17 mouse cellular contexts compared by ENCODE assay signal in genomic region chr5:57807350-57807749, GRCm38 (mm10).
A peak's percentile ranks its signal among the peaks of the same experiment; 100 is the strongest.
DNase-seq lines count a peak whose midpoint lies in the region; ATAC-seq and TF ChIP-seq lines count a peak whose summit lies in the region.
"Had no signal": no experiment of that assay in that cellular context is flagged by ENCODE, and none has a peak within 500 bp of the region (broad histone marks: within the 10 kb centered on the region; RNA-seq: fewer than 3 reads in every experiment).

No protein-coding gene starts in this region.

- no peak overlapping the region for H3K4me2 ChIP-seq in stomach, postnatal 0 days (replicated peaks; ENCODE audit: low read depth)
- H3K4me2 ChIP-seq: intestine, embryonic 15.5 days; liver, embryonic 11.5 days had no signal

- no peaks in the 10 kb centered on the region for H3K9me3 ChIP-seq in stomach, postnatal 0 days (ENCODE audit: control insufficient read depth, low read length)
- H3K9me3 ChIP-seq: intestine, embryonic 15.5 days had no signal

- no peaks in the 10 kb centered on the region for H3K4me1 ChIP-seq in stomach, postnatal 0 days (replicated peaks; ENCODE audit: control insufficient read depth, insufficient read depth)
- H3K4me1 ChIP-seq: intestine, embryonic 15.5 days had no signal

- no peak overlapping the region for H3K9ac ChIP-seq in stomach, postnatal 0 days (ENCODE audit: low read length)
- H3K9ac ChIP-seq: intestine, embryonic 15.5 days had no signal

- no peaks in the 10 kb centered on the region for H3K36me3 ChIP-seq in stomach, postnatal 0 days (ENCODE audit: control insufficient read depth, insufficient read depth, low read length)
- H3K36me3 ChIP-seq: intestine, embryonic 15.5 days had no signal

- no peaks in the 10 kb centered on the region for H3K27me3 ChIP-seq in stomach, postnatal 0 days (ENCODE audit: control insufficient read depth, insufficient read depth, low read length)
- H3K27me3 ChIP-seq: intestine, embryonic 15.5 days; Patski had no signal

- intact Hi-C loops in heart, postnatal 10 days (cut with DNase I): no loop called here
- intact Hi-C loops in heart, postnatal 36 days (cut with DNase I): no loop called here

- no peak for ATAC-seq in stomach, postnatal 0 days (ENCODE audit: low FRiP score, low TSS enrichment)
- ATAC-seq: intestine, embryonic 15.5 days; Patski had no signal

- no peak overlapping the region for H3K27ac ChIP-seq in stomach, postnatal 0 days (replicated peaks)
- H3K27ac ChIP-seq: intestine, embryonic 15.5 days; kidney, postnatal 0 days had no signal

- DNase-seq in heart, postnatal 10 days: peak; percentile 26 to 46
- no peak for DNase-seq in heart, postnatal 36 days
- DNase-seq in ovary, postnatal 10 days (ENCODE audit: low spot score): peak; percentile 4
- DNase-seq in ovary, adult 18-20 months (ENCODE audit: low spot score): no peak
- DNase-seq in gastrocnemius, postnatal 10 days: peak; percentile 38
- peak; percentile 5 for DNase-seq in ovary, postnatal 36 days (ENCODE audit: low spot score)
- no peak for DNase-seq in cerebellum, adult 11 months
- no peak for DNase-seq in stomach, postnatal 0 days (ENCODE audit: low spot score)
- DNase-seq: cerebellum, adult 9-10 months; layer of hippocampus, adult 9-11 months; right cerebral cortex, adult 18-20 months; thymus, postnatal 36 days had no signal

- TF ChIP-seq EP300 in stomach, postnatal 0 days (optimal IDR thresholded peaks at IDR 0.05): no peak

- H3K4me3 ChIP-seq in stomach, postnatal 0 days (ENCODE audit: low read depth, low read length): no peak overlapping the region
- H3K4me3 ChIP-seq: erythroblast, embryonic 14.5 days; intestine, embryonic 15.5 days had no signal

- WGBS in stomach, postnatal 0 days: 53% methylated on average over 2 of the region's 2 CpGs

- TF ChIP-seq CTCF in stomach, postnatal 0 days (IDR thresholded peaks at IDR 0.05; ENCODE audit: low read depth): no peak

Comparison
In these comparisons a context has a peak if more than half of its experiments do, and no peak if none do; other contexts are left out.
1. DNase-seq: peak in heart, postnatal 10 days (2 of 2), ovary, postnatal 10 days (single experiment), gastrocnemius, postnatal 10 days (single experiment) and ovary, postnatal 36 days (single experiment); none in heart, postnatal 36 days (0 of 2), ovary, adult 18-20 months (single experiment), cerebellum, adult 11 months (single experiment) and stomach, postnatal 0 days (single experiment).